Mouse (Mus musculus): ENCODE data around the gene Gbp6. TPM values are rescaled to one million over a fixed set of nuclear protein-coding genes. Genes with fewer than 3 reads are reported as not detected.
"Not testable (repeated sequence)": the region's sequence is repeated elsewhere in the genome, so short reads cannot be mapped to it uniquely, and the experiment has no call there.

Gene Gbp6
- total RNA-seq (2021), result 1 to 10 TPM in 1 of 2 experiments, under 1 TPM in 1; 0.98 to 1.2 TPM
- long read RNA-seq, partial matches to known transcripts, result 0 of 1 reads
- long read RNA-seq, other reads (novel, unspliced or antisense), result 0 of 1 reads

DNA sequence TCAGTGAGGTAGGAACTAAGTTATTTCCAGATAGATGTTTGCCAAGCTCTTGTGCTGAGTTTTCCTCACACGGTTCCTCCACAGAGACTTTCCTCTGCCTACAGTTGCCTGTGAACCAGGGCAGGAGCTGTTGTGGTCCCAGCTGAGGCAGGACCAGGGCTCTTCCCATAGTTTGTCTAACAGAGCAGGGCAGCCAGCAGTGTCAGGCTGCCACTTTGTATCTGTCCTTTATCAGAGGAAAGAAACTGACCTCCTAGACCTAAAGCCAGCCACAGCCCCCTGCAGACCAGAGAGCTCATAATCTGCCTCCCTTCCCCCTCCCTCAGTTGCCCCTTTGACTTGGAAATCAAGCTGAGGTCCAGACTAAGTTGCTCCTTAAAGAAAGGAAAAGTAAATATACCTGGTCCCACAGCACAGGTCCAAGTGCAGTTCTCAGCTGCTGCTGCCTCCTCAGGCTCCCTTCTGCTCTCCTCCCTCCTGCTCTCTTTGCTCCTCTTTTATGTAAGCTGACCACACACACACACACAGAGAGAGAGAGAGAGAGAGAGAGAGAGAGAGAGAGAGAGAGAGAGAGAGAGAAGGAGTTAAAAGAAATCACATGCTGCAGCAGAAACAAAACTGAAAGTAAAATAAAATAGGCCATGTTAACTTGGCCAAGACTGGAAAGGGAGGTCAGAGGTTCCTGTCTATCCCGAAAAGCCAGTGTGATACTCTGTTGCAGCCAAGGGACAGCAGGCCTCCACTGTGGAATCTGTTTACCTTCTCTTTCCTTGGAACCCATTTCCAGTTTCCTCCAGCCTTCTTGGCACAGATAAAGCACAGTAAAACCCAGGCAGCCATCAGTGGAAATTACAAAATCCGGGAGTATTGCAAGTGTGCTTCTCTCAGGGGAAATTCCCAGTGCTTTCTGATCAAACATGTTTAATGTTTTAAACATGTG is at the start of gene Gbp6, which contains the start of gene Gm43302:
Gene Gbp6, minus strand, starts transcription at position 473 of the 940 bp plus-strand sequence.
Gene Gm43302, minus strand, starts transcription at position 470 of the 940 bp plus-strand sequence.
- DNase-seq (ENCODE audit: low spot score in 2 of 2), result peak; percentile 6 to 17

DNA sequence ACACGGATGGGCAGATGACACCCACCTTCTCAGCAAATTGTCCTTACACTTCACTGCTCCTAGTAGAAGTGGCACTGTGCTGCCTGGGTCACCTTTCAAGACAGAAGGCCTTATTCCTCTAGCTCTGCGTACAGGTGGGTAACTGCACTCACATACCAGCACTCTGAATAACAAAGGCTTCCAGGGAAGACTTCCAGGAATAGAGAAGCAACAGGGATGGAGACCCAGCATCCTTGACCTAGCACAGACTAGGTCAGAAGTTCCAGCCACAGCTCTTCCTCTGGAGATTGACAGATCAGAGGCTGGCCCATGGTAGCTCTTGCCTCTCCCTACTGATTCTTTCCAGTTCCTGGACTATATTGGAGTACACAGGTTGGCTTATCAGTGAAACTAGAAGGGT is 47.8 kb upstream of the Gbp6 start:
- no peak for DNase-seq (ENCODE audit: low spot score in 2 of 2)

DNA sequence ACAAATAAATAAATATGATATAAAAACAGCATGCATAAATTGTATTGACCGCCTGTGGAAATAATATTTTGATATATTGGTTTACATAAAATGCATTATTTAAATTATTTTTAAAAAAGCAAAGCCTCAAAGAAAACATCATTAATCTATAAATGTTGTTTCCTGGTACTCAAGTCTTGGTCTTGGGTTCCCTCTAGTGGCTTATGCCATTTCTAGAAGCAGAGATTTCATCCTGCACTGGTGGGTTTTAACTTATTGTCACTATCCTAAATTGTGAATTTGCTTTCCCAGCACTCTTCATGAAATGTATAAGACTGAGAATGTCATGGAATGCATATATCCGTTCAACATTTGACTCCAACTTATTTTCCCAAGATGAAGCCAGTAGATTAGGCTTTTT is 29.0 kb upstream of the Gbp6 start:
- DNase-seq (ENCODE audit: low spot score in 2 of 2), result no peak

DNA sequence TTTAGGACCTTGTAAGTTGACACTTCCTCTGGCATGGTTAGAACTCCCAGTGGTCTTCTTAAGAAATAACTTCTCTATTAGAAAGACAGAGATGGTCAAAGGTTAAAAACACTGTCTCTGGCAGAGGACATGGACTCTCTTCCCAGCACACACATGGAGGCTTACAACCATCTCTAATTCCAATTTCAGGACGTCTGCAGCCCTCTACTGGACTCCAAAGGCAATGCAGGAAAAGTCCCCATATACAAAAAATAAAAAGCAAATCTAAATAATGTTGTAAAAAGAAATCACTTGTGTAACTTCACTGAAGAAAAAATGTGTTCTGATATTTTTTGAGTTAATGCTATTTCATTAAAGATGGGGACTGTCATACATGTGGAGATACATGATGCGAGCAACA is 17.4 kb upstream of the Gbp6 start:
- DNase-seq (ENCODE audit: low spot score in 2 of 2), result no peak

DNA sequence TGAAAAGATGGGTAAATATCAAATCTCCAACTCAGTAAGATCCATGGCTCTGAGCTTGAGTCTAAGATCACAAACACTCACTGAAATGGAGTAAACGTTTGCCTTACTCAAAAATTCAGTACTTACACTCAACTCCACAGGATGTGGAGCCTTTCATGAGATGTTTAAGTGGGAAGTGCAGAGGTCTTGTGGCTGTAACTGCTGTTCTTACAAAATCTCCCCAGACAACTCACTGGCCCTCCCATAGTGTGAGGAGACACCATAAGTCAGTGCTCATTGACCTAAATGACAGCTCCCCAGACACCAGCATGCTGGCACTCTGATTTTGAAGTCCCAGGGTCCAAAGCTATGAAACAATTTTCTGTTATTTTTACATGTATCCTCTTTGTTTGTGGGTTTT is 15.7 kb upstream of the Gbp6 start:
- DNase-seq (ENCODE audit: low spot score in 2 of 2), result not testable (repeated sequence)

DNA sequence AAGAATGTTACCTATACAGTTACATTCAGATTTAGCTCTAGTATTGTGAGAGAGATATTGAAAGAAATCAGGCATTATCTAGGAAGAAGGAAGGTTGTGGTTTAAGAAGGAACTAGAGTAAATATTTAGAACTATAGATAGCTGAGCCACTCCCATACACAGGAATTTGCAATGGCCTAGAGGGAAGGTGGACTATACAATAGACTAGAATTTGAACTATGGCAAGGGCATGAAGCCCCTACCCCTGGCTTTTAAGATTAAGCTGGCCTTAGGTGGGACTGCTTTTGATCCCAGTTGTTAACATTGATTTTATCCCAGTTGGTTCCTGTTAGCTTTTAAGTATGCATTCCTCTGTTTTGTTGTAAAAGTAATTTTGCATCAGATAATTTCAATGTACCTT is 13.4 kb upstream of the Gbp6 start:
- not testable (repeated sequence) for DNase-seq (ENCODE audit: low spot score in 2 of 2)

DNA sequence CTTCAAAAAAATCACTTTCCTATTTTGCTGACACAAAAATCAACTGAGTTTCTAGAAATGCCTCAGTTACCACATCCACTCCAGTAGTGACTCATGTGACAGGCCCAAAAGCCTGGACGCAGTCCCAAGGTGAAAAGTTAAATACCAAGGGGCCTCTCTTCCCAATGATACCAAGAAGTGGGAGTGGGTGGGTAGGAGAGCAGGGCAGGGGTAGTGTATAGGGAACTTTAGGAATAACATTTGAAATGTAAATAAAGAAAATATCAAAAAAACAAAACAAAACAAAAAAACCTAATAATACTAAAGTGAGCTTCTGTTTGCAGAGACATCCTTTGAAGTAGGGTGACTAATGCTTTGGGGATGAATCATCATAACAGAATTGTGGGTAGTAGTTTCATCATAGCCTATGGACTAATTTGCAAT is 12.7 kb upstream of the Gbp6 start:
- DNase-seq (ENCODE audit: low spot score in 2 of 2), result no peak

DNA sequence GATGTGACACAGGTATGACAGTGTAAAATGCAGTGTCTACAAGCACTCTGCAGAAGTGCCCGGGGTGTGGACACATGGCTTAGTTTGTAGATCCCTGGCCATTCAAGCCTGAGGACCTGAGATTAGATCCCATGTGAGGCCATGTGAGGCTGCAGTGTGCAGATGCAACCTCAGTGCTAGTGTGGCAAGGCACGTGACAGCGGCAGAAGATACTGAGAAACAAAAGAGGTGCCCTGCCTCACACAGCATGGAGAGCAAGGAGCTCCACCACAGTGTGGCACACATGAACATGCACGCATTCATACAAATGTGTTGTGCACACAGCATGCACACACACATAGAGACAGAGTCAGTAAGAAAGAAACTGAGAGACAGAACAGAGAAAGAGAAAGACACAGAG is 12.2 kb upstream of the Gbp6 start:
- not testable (repeated sequence) for DNase-seq (ENCODE audit: low spot score in 2 of 2)

DNA sequence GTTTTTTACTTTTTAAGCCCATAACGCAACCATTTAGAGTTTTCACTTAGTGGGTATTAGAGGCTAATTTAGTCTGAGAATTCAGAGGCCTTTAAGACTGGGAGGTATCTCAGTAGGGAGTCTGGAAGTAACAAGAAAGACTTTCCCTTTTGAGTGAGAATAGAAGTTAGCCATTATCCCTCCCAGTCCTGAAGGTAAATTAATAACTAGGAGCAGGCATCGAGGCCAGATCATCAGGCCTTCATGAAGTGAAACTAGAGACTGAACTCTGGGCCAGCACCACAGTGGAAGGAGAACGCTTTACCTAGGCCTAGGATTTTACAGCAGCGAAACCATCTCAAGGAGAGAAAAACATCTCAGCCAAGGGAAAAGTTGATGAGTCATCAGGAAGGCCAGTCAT is 8.5 kb upstream of the Gbp6 start:
- no peak for DNase-seq (ENCODE audit: low spot score in 2 of 2)

DNA sequence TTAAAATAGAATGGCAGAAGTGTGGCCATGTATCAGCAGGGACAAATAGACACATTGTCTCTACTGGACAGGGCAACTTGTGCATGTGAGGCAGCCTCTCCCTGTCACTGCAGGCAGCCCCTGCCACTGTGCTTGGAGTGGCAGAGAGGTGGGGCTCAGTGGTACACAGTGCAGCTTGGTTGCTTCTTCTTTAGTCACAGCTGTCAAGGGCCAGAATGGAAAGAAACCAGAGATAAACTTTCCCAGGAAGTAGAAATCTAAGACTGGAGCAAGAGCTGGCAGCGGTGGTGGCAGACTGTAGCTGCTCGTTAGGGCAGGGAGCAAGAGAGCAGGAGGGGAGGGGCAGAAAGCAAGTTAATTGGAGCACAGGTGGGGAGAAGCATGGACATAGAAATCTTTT is 8.0 kb upstream of the Gbp6 start:
- no peak for DNase-seq (ENCODE audit: low spot score in 2 of 2)

DNA sequence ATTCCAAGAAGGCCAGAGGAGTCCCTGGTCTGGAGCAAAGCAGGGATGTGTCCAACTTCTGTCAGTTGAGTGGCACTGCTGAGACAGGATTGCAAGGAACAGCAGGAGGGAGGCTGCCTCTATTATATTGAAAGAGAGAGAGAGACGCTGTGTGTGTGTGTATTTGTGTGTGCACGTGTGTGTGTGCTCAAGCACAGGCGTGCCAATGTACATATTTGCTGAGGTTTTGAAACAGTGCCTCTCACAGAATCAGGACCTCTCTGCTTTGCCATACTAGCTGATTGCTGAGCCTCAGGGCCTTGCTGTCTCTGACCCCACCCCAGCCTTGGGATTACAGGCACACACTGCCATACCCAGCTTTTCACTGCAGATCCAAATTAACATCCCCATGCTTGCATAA is 2.2 kb upstream of the Gbp6 start:
- DNase-seq (ENCODE audit: low spot score in 2 of 2), result no peak

DNA sequence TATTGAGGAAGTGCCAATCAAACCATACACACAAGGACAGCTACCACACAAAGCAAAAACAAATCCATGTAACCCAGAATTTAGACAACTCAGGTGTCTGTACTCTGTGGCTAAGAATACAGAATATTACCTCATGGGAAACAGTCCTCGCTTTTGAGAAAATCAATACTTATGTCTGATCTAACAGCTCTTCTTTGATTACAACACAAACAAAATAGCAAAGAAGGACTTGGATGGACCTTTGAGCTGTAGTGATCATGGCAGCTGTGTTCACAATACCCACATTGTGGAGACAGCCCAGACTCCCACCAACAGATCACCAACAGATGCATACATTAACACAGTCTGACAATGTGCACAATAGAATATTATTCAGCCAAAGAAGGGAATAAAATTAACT is 1.0 kb downstream of the Gbp6 start:
- DNase-seq (ENCODE audit: low spot score in 2 of 2), result no peak

DNA sequence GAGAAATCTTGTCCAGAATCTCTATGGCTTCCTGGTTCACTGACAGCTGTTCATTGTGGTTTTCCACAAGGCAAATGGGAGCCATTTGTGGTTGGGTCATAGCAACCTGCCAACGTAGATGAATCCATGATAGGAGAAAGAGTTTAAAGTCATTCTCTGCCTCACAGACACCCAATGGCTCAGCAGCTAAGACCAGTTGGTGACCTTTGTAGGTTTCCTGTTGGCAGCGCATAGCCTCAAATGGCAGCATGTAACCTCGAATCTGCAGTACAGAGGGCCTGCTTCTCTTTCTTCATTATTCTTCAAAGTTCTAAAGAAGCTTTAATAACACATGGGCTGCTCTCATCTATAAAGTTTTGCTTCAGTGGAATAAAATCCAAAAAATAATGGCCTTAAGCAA is 2.6 kb downstream of the Gbp6 start:
- DNase-seq (ENCODE audit: low spot score in 2 of 2), result not testable (repeated sequence)

DNA sequence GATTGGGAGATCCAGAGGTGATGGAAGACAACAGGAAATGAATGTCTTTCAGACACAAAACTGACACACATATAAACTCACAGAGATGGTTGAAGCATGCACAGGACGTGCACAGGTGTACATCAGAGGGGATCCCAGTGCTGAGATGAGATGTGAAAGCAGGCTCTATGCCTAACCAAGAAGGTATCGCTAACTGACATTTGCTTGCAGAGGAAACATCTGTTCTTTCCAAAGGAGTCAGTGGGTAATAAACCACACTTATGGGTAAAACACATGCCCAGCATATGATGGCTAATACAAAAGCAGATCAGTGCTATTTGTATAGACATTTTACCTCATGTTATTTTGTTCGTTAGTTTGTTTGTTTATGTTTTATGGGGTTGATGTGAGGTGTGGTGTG is 32.8 kb downstream of the Gbp6 start:
- DNase-seq (ENCODE audit: low spot score in 2 of 2), result not testable (repeated sequence)

DNA sequence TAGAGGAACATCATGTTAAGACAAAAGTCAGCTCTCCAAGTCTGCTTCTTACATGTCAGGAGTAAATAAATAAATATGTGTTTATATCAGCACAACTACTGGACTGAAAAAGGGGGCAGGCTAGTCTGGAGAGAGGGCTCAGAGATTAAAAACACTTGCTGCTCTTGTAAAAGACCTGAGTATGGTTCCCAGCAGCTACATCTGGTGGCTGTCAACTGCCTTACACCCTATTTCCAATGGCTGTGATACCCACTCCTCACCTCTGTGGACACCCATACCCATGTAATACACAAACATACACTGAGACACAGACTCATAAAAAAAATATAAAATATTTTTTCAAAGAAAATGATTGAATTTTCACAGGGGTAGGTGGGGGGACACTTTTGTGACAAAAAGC is 41.0 kb downstream of the Gbp6 start:
- no peak for DNase-seq (ENCODE audit: low spot score in 2 of 2)

DNA sequence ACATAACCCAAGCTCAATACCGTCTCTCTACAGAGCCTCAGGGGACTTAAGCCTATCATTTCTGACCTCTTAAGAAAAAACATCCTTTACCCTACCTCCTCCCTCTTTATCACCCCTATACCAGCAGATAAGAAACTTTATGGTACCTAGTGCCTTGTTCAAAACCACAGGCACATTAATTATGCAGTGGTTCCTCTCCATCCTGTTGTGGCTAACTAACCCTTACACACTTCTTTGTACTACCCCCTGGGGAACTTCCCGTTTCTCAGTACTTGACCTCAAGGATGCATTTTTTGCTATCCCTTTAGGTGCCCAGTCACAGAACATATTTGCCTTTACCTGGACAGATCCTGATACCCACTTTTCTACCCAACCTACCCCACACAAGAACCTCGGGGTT is 48.8 kb downstream of the Gbp6 start:
- DNase-seq (ENCODE audit: low spot score in 2 of 2), result not testable (repeated sequence)

DNA sequence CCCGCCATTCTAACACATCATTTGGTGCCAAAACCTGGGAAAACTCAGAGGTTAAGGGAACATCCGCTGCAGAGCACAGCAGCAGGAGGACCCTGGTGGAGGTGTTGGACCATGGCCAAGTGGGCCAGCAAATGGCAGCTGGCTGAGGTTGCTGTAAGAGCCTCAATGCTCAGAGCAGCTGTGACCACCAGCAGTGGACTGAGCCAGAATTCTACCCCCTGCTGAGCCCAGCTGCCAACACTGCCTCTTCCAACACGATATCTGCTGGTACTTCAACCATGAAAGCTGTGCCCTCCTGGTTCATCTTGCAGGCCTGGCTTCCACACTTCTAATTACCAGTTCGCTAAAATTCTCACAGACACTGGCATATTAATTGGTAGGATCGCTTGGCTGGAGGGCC is 52.5 kb downstream of the Gbp6 start:
- peak; percentile 11 to 13 for DNase-seq (ENCODE audit: low spot score in 2 of 2)

DNA sequence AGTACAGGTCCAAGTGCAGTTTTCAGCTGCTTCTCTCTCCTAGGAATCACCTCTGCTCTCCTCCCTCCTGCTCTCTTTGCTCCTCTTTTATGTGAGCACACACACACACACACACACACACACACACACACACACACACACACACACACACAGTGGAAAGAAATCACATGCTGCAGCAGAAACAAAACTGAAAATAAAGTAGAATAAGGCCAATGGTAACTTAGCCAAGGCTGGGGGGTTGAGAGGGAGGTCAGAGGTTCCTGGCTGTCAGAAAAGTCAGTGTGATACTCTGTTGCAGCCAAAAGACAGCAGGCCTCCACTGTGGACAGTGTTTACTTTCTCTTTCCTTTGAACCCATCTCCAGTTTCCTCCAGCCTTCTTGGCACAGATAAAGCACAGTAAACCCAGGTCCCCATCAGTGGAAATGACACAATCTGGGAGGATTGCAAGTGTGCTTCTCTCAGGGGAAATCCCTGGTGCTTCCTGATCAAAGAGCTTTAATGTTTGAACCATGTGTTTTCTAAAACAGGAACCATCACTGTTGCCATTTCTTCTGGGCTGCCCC is 53.9 kb downstream of the Gbp6 start, which contains the start of gene Gbp10:
Gene Gbp10, minus strand, starts transcription at position 51 of the 565 bp plus-strand sequence.
- DNase-seq (ENCODE audit: low spot score in 2 of 2), result not testable (repeated sequence)

DNA sequence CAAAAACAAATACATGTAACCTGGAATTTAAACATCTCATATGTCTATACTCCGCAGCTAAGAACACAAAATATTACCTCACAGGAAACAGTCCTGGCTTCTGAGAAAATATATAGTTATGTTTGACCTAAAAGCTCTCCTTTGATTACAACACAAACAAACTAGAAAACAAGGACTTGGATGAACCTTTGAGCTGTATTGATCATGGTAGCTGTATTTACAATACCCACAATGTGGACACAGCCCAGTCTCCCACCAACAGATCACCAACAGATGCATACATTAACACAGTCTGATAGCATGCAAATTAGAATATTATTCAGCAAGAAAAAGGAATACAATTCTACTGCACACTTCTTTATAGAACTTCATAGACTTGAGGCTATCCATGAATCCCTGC is 55.1 kb downstream of the Gbp6 start:
- not testable (repeated sequence) for DNase-seq (ENCODE audit: low spot score in 2 of 2)

DNA sequence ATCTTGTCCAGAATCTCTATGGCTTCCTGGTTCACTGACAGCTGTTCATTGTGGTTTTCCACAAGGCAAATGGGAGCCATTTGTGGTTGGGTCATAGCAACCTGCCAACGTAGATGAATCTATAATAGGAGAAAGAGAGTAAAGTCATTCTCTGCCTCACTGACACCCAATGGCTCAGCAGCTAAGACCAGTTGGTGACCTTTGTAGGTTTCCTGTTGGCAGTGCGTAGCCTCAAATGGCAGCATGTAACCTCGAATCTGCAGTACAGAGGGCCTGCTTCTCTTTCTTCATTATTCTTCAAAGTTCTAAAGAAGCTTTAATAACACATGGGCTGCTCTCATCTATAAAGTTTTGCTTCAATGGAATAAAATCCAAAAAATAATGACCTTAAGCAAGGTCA is 57.5 kb downstream of the Gbp6 start:
- DNase-seq (ENCODE audit: low spot score in 2 of 2), result not testable (repeated sequence)
